Mouse (Mus musculus) thymus, adult 2 months (tissue): ENCODE measurements around the gene Cdk20.

ENCODE experiments used
- CTCF ChIP-seq: fragments of 200-500 bp; IDR thresholded peaks from 2 replicates; pipeline ENCODE4 v1.5.1; 2012; ENCODE audit warnings: mild to moderate bottlenecking, control low read depth, low read length, moderate library complexity, borderline replicate concordance; ENCODE audit not compliant: control insufficient read depth, poor library complexity, insufficient read depth; ENCODE audit errors: extremely low read depth
- POLR2A ChIP-seq: fragments of 200-500 bp; IDR thresholded peaks from 2 replicates; pipeline ENCODE4 v1.6.1; 2012; ENCODE audit warnings: mild to moderate bottlenecking, low read length, control low read depth, moderate library complexity; ENCODE audit not compliant: control insufficient read depth, poor library complexity, insufficient read depth; ENCODE audit errors: extremely low read depth

- TF ChIP-seq CTCF (no peak), POLR2A (no peak)
Measured at GRCm38 (mm10) chr13:64440592-64440991, 8.5 kb downstream of the Cdk20 start.
